Comparison of ENCODE assay signal across 14 mouse cellular contexts in the genomic region with DNA sequence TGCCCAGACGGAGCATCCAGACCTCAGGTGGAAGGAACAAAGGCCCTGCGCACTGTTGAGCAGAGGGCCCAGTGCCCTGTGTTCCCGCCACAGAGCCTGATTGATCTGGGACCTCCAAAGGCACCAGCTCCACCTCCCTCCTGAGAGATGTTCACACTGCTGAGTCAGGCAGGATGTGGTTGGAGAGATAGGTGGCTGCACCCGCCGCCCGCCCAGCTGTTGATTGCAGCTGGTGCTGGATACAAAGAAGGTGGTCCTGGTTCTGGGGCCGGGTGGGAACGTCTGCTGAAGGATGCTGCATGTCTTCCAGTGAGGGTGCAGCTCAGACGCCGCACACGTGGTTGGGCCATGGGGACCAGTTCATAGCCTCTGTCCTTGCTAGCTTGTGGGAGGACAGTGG.
DNase-seq lines count a peak whose midpoint lies in the region; ATAC-seq lines count a peak whose summit lies in the region.
"Had no signal": no experiment of that assay in that cellular context is flagged by ENCODE, and none has a peak within 500 bp of the region (broad histone marks: within the 10 kb centered on the region; RNA-seq: fewer than 3 reads in every experiment).

No protein-coding gene starts in this region.

- DNase-seq in B cell, adult 2 months: peak; percentile 32 to 44
- DNase-seq in induced T-regulatory cell, adult 2 months (ENCODE audit: low read depth): peak; percentile 91
- DNase-seq in natural killer cell, adult 2 months (ENCODE audit: low spot score in 2 of 2): peak; percentile 78 to 84
- DNase-seq in cerebellum, adult 18-20 months: no peak
- no peak for DNase-seq in left cerebral cortex, postnatal 25 days (ENCODE audit: low spot score in 2 of 2)
- DNase-seq: layer of hippocampus, adult 9-11 months; right cerebral cortex, postnatal 4 days had no signal

- no peak overlapping the region for H3K27ac ChIP-seq in hindbrain, embryonic 12.5 days
- H3K27ac ChIP-seq: limb, embryonic 15.5 days; macrophage; neural tube, embryonic 15.5 days had no signal

- no peak overlapping the region for H3K4me3 ChIP-seq in hindbrain, embryonic 12.5 days
- H3K4me3 ChIP-seq: limb, embryonic 15.5 days; neural tube, embryonic 15.5 days had no signal

- no peak overlapping the region for H3K4me2 ChIP-seq in hindbrain, embryonic 12.5 days (replicated peaks)
- H3K4me2 ChIP-seq: limb, embryonic 15.5 days; neural tube, embryonic 15.5 days had no signal

- H3K36me3 ChIP-seq in hindbrain, embryonic 12.5 days: peaks cover 22% of the 10 kb centered on the region
- H3K36me3 ChIP-seq: neural tube, embryonic 15.5 days had no signal

- H3K27me3 ChIP-seq in hindbrain, embryonic 12.5 days: no peaks in the 10 kb centered on the region
- H3K27me3 ChIP-seq: limb, embryonic 15.5 days; neural tube, embryonic 15.5 days had no signal

- 86% methylated on average over 11 of the region's 11 CpGs for WGBS in hindbrain, embryonic 12.5 days

- no peaks in the 10 kb centered on the region for H3K9me3 ChIP-seq in hindbrain, embryonic 12.5 days (replicated peaks)
- H3K9me3 ChIP-seq: limb, embryonic 15.5 days; neural tube, embryonic 15.5 days had no signal

- H3K9ac ChIP-seq in hindbrain, embryonic 12.5 days: no peak overlapping the region
- H3K9ac ChIP-seq: limb, embryonic 15.5 days; neural tube, embryonic 15.5 days had no signal

- peaks cover 33% of the 10 kb centered on the region for H3K4me1 ChIP-seq in hindbrain, embryonic 12.5 days

- intact Hi-C loops in left cerebral cortex, postnatal 25 days (cut with DNase I): no loop called here

- ATAC-seq in CD4-positive, CD25-positive, alpha-beta regulatory T cell, adult 4 months: peak; percentile 94
- no peak for ATAC-seq in frontal cortex, adult (ENCODE audit: low TSS enrichment)
- no peak for ATAC-seq in hindbrain, embryonic 12.5 days (ENCODE audit: low FRiP score)
- ATAC-seq: intestine, embryonic 16.5 days had no signal

Comparison
In these comparisons a context has a peak if more than half of its experiments do, and no peak if none do; other contexts are left out.
1. DNase-seq: peak in B cell, adult 2 months (2 of 2), induced T-regulatory cell, adult 2 months (single experiment) and natural killer cell, adult 2 months (2 of 2); none in cerebellum, adult 18-20 months (0 of 2) and left cerebral cortex, postnatal 25 days (0 of 2).